Mouse (Mus musculus) ovary, adult 18-20 months (tissue): ENCODE results near the gene Fibcd1.

ENCODE experiments used
- DNase-seq: peaks from one replicate; pipeline ENCODE4 v3.0.0; 2022; ENCODE audit warnings: low spot score, mixed read lengths

The Fibcd1 gene

GRCm38 (mm10) chr2:31857180-31857579 is 11.4 kb upstream of the Fibcd1 start:
- DNase-seq = no peak

- no peak for DNase-seq
Observed at GRCm38 (mm10) chr2:31855991-31856390, 10.2 kb upstream of the Fibcd1 start.

GRCm38 (mm10) chr2:31850141-31850540 is 4.3 kb upstream of the Fibcd1 start:
- no peak for DNase-seq

GRCm38 (mm10) chr2:31847908-31848307 is 2.1 kb upstream of the Fibcd1 start:
- DNase-seq = no peak

- no peak for DNase-seq
Observed at GRCm38 (mm10) chr2:31846692-31847660, 1.2 kb upstream of the Fibcd1 start.

DNA sequence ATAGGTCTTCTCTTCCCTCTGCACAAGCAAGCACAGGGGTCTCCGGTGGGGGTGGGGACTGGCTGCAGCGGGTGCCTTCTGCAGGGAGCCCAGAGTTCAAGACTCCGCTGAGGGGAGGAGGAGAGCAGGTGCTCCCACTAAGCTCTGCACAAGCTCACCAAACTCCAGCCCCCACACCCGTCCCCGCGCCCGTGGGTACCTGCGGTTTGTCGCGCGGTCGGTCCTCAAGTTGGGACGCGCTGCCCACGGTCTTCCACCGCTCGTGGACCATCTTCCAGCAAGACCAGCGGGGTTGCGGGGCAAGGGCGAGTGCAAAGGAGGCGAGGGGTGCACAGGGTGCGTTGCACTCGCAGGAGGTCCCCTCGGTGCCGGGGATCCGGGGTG is 301 bp downstream of the Fibcd1 start:
- no peak for DNase-seq

GRCm38 (mm10) chr2:31844729-31845136 is 1.1 kb downstream of the Fibcd1 start:
- DNase-seq = no peak

- no peak for DNase-seq
Observed at GRCm38 (mm10) chr2:31838868-31839267, 6.9 kb downstream of the Fibcd1 start.

- DNase-seq = no peak
Observed at GRCm38 (mm10) chr2:31836985-31837384, 8.8 kb downstream of the Fibcd1 start.

- DNase-seq = no peak
Observed at GRCm38 (mm10) chr2:31836091-31836490, 9.7 kb downstream of the Fibcd1 start.

GRCm38 (mm10) chr2:31828311-31828825 is 17.4 kb downstream of the Fibcd1 start:
- no peak for DNase-seq

DNA sequence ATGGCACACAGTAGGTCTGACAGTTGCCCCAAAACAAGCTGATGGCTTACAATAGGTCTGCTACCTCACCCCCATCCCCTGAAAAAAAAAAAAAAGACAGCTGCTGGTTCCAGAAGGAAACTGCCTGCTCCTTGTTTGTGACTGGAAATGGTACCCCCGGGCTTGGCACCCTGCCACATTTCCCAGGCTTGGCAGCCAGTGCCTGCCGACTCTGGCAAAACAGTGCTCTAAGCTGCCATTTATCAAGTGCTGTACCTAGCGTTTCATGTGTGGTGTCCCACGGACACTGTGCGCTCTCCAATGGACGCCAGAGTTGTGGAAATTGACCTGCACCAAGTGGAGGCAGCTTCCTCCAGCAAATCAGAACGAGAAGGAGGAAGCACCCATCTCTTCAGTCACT is 17.9 kb downstream of the Fibcd1 start:
- peak; percentile 28 for DNase-seq

DNA sequence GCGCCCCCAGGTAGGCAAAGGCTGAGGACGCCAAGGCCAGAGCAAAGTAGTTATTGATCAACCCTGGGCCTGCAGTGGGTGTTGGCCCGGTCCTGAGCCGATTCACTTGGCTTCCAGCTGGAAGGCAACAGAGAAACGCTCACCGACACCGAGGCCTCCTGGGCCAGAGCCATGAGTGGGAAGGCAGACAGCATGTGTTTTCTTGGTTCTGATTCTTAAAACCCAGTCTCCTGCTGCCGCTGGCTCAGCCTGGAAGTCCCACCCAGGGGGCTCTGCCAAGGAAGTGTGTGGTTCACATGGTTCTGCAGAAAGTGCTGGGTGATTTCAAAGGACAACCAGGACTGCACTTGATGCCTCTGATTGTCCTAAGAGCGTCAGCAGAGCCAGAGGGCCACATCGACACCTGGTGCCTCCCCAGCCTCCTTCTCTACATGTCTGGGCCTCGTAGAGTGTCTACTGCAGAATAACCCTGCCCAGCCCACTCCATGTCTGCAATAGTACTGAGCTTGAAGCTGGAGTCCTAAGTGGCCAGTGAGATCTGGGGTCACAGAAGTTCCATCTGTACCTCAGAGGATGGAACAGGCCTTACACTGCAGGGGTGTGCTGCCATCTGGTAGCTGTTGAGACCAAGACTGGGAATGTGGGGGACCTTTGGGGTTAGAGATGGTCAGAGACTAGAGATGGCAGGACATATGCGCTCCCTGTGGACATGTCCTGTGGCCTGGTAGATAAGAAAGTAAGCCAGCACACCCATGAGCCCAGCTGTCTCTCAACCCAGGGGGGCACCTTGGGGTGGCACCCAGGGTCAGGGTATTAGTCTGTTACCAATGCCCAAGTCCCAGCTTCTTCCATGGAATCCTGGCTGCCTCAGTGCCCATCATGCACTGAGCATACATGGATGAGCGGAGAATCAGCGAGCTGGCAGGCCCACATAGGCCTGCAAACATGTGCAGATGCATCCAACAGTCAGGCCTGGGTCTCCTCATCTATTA is 19.4 kb downstream of the Fibcd1 start:
- DNase-seq = no peak

DNA sequence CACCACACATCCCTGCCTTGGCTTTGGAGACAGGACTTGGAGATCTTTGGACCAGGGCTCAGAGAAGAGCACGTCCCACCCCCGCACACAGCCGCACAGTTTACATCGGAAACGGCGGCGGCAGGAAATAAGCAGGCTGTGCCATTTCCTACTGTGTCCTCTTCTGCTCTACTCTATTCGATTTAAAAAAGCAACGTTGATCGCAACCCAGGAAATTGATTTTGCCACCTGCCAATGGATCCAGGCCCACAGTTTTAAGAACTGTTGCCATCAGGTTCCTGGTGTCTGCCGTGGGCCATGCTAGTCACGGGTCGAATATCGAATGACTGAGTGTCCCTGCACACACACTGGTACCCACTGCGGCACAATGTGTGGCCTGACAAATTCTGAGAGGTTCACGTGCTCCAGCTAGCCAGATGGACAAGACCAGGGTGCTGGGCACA is 20.3 kb downstream of the Fibcd1 start:
- no peak for DNase-seq

- DNase-seq = no peak
Observed at GRCm38 (mm10) chr2:31823933-31824730, 21.7 kb downstream of the Fibcd1 start.

DNA sequence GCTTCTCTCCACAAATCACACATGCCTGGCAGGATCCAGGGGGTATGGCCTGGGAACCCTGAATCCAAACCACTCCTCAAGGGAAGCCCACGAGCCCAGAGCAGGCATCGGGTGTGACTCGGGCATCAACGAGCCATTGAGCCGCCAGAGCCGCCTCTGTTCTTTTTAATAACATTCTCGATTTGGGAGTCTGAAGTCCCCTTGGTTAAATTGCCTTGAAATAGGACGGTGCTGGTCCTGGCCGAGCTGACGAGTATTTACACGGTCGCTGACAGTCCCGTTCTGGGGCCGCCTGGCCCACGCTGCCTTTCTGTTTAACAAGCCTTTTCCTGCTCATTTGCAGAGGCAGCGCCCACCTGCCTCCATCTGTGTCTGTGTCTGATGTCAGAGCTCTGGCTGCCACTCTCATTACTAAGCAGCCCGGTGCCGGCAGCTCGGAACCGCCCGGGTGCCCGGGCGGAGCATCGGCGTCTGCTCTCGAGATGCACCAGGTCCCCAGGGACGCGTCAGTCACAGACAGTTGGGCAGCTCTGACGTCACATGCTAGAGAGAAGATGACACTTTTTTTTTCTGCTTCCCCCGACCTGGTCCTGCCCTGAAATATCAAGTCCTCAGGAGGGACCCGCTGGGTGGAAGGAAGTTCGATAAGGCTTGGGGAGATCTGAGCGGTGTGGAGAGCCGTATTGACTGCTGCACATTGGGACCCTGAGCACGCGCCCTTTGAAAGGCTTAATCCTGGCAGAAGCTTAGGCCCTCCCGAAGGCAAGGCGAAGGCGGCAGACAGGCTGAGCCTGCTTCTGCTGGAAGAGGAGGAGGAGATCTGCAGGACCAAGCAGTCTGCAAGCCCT is 23.1 kb downstream of the Fibcd1 start:
- DNase-seq = no peak

GRCm38 (mm10) chr2:31815367-31815766 is 30.4 kb downstream of the Fibcd1 start:
- no peak for DNase-seq

DNA sequence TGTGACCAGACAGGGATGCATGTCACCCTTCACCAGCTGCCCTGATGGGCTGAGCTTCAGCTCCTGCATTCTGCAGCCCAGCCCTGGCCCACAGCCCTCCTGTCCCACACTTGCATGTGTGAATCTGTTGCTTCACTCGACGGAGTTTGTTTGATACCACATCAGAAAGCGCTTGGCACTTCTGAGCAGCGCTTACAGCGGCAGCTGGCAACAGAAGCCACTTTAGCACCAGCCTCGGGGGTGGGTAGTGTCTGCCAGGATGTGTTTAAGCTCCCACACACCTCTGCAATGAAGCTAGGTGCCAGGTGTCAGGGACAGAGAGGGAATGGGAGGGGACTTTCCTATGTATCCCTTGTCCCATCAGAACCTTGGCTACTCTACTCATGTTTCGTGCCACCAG is 31.1 kb downstream of the Fibcd1 start:
- no peak for DNase-seq

DNA sequence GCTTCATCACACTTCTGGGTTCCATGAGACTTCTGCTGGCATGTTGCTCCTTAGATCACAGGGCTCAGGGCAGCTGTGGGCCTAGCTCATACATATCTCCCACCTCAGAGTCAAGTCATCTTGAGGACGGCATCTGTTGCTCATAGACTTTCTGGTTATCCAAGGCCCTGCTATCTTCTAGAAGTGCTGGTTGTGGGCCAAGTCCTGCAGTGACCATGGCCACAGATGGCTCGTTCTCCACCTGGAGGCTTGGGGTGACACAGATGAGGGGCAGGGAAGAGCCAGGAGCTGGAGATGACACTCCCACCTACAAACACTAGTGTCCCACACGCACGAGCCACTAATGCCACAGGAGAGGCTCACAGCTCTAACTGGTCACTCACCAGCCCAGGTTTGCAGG is 32.2 kb downstream of the Fibcd1 start:
- no peak for DNase-seq
